Mouse (Mus musculus) embryonic fibroblast, embryonic 13.5 days (primary cell): ENCODE measurements around the gene Srrd.

Experiments used
- CTCF ChIP-seq: IDR thresholded peaks from 2 replicates; pipeline ENCODE4 v1.5.1; 2011; ENCODE audit warnings: mild to moderate bottlenecking, control low read depth, low read length, moderate library complexity, borderline replicate concordance; ENCODE audit not compliant: insufficient read depth
- POLR2A ChIP-seq: IDR thresholded peaks from 2 replicates; pipeline ENCODE4 v1.6.1; 2011; ENCODE audit warnings: low read depth, mild to moderate bottlenecking, control low read depth, low read length, moderate library complexity

DNA sequence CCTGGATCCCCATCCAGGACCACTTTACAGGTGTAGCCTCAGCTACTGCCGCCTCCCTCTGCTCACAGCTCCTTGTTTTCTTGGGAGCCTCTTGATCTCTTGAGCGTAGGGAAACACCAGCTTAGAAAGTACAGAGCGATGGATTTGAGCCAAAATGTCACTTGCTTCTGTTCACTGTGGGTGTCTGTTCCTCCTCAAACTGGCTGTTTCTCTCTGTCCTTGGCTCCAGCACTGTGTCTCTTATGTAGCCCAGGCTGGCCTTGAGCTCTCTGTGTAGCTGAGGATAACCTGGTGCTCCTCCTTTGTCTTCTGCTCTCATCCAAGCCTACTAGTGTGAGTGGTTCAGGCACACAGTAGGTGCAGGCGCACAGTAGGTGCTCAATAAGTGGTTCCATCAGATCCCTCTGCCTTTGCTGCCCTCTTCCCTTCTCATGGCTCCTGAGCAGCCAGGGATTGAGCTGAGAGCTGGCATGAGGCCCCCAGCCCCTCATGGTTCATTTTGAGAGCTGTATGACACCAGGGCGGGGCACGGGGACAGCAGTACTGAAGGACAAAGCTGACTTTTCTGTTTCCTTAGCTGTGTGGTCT lies 42.0 kb downstream of the Srrd start:
- TF ChIP-seq CTCF: no peak
- TF ChIP-seq POLR2A: no peak
